Mouse (Mus musculus): Measurements from ENCODE around the gene Magi1.

- TF ChIP-seq CTCF (IDR thresholded peaks at IDR 0.05; ENCODE audit: low read depth) (no peak), EP300 (IDR thresholded peaks at IDR 0.05; ENCODE audit: low read depth) (no peak)
Measured at GRCm38 (mm10) chr6:93924568-93924967, 359.1 kb downstream of the Magi1 start.
